Mouse (Mus musculus) olfactory bulb, adult 2 months (tissue): Measurements from ENCODE around the gene Ctcf.

Experiments used
- CTCF ChIP-seq: fragments of 200-500 bp; IDR thresholded peaks from 2 replicates; pipeline ENCODE4 v1.5.1; 2012; ENCODE audit warnings: low read depth, mild to moderate bottlenecking, low read length, moderate library complexity; ENCODE audit not compliant: insufficient read depth
- POLR2A ChIP-seq: fragments of 200-500 bp; IDR thresholded peaks from 2 replicates; pipeline ENCODE4 v1.6.1; 2012; ENCODE audit warnings: mild to moderate bottlenecking, low read depth, low read length, moderate library complexity; ENCODE audit not compliant: insufficient read depth

GRCm38 (mm10) chr8:105725726-105726125 is 89.4 kb downstream of the Ctcf start:
- TF ChIP-seq CTCF (no peak), POLR2A (no peak)
